Mouse (Mus musculus) CD8-positive naive resting alpha-beta T cell, adult 2 months (primary cell): ENCODE data around the gene Atp8b5.

Source experiments
- DNase-seq, 2 experiments: peaks; one replicate each; pipeline ENCODE4 v3.0.0; 2022; ENCODE audit warnings: low read depth in 2 of 2, low spot score in 2 of 2

The Atp8b5 gene

DNA sequence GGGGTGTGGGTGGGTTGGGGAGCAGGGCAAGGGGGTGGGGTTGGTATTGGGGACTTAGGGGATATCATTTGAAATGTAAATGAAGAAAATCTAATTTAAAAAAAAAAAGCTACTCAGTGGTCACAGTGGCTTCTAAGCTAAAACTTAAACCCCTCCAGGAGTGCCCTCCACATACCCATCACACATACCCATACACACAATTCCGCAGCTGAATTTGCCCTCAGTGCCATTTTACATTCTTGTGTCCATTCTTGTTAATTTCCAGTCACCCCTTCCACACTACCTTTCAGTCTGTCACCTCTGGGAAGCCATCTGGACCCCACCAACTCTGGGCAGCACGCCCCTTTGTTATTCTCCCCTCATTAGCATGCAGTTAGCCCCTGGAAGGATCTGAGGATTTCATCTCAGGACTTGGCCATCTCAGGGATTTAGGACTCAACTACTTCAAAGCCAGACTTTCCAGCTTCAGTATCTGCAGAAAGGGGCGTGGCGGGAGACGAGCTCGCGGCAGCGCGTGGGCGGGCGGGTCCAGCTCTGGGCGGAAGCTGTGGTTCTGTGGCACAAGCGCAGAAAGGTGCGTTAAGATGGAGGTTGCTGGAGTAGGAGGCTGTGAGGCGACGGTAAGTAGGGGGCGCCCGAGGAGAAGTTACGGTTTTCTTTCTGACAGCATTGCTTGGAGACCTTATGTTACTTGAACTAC lies at the start of gene Atp8b5:
Gene Atp8b5, plus strand, starts transcription at position 537 of the 700 bp plus-strand sequence.
- peak in 1 of 2 experiments; percentile 3 for DNase-seq

GRCm38 (mm10) chr4:43217997-43218396 lies 49.0 kb upstream of the Atp8b5 start:
- DNase-seq: no peak

- no peak for DNase-seq
These were observed 35.1 kb upstream of the Atp8b5 start for GRCm38 (mm10) chr4:43231821-43232220.

GRCm38 (mm10) chr4:43232985-43233384 lies 34.0 kb upstream of the Atp8b5 start:
- no peak for DNase-seq

GRCm38 (mm10) chr4:43233489-43233888 lies 33.5 kb upstream of the Atp8b5 start:
- DNase-seq: no peak

- no peak for DNase-seq
These were observed 30.1 kb upstream of the Atp8b5 start for GRCm38 (mm10) chr4:43236898-43237297.

DNA sequence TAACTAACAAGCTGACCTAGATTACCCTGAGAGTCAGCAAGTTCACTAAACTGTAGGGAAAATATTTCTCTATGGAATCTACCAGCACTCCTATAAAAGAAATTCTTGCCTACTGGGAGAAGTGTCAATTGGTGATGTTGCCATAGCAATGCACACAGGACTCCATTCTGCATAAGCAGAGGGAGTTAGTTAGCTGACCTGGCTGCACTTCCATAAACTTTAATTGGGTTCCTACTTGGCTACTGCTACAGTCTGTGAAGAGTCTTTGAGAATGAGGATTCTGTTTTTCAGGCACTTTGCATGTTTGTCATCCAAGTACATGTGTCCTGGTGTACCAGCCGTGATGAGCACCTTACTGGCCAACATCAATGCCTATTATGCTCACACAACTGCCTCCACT lies 26.2 kb upstream of the Atp8b5 start:
- DNase-seq: no peak

DNA sequence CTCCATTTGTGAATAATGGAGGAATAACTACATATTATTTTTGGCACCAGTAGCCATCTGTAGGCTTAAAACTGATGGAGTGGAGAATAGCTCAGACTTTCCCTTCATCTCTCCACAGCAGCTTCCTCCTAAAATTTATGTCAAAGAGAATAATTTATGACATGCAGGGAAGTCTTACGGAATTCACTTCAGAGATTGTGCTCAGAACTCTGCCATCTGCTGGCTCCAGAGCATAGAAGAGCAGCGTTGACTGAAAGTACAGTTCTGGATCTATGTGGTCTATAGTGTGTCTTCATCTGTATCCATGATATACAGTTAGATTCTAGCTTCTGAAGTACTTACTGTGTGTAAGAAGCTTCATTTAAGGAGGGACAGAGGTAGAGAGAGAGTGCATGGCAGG lies 22.9 kb upstream of the Atp8b5 start:
- no peak for DNase-seq

DNA sequence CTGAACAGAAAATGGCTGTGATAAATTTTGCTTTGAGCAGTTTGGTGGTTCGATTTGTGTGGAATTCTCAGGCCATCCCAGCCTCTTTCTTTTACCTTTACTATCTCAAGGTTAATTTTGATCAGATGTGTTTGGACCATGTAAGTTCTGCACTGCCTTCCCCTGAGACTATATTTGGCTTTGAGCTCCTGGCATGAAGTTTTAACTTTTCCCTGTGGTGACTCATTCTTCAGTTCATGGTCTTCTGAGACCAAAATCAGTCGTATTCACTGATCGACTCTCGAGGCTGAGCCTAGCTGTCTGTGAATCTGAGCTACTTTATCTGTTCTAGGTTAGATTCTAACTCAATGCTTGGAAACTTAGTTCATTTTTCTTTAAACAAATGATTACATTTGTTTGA lies 21.2 kb upstream of the Atp8b5 start:
- no peak for DNase-seq

GRCm38 (mm10) chr4:43248026-43248425 lies 18.9 kb upstream of the Atp8b5 start:
- no peak for DNase-seq

DNA sequence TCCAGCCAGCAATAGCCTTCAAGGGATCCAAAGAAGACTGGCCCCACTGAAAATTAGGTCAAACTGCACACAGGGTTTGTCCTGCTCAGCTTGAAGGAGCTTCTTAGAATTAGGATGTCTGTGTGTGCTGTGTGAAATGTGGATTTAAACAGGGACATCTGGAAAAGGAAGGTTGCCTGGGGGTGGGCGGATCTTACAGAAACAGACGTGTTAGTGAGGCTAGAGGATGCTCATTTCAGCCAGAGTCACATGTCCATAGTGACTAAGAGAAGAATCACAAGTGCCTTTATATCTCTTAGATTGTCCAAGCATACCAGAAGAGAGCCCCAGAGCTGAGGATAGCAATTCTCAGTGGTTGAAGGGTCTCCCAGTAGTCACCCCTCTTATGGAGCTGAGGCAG lies 18.1 kb upstream of the Atp8b5 start:
- no peak for DNase-seq

GRCm38 (mm10) chr4:43251269-43251668 lies 15.7 kb upstream of the Atp8b5 start:
- no peak for DNase-seq

GRCm38 (mm10) chr4:43257040-43257439 lies 9.9 kb upstream of the Atp8b5 start:
- no peak for DNase-seq

GRCm38 (mm10) chr4:43258556-43258955 lies 8.4 kb upstream of the Atp8b5 start:
- no peak for DNase-seq

DNA sequence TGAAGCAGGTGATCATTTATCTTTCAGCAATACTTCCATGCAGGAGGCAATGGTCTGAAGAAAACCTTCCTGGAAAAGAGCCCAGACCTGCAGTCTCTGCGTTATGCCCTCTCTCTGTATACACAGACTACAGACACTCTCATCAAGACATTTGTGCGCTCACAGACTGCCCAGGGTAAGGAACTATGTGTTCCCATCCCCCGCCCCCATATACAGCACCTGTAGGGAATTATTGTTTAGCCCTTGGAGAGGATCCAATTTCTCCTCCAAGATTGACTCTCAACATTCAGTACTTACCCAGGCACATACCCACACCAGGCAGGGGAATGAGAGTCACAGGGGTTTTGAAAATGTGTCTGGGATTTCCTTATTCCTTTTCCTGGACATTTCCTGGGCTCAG lies 7.5 kb upstream of the Atp8b5 start:
- DNase-seq: no peak

GRCm38 (mm10) chr4:43260096-43260495 lies 6.9 kb upstream of the Atp8b5 start:
- DNase-seq: no peak

GRCm38 (mm10) chr4:43262821-43263220 lies 4.1 kb upstream of the Atp8b5 start:
- no peak for DNase-seq

DNA sequence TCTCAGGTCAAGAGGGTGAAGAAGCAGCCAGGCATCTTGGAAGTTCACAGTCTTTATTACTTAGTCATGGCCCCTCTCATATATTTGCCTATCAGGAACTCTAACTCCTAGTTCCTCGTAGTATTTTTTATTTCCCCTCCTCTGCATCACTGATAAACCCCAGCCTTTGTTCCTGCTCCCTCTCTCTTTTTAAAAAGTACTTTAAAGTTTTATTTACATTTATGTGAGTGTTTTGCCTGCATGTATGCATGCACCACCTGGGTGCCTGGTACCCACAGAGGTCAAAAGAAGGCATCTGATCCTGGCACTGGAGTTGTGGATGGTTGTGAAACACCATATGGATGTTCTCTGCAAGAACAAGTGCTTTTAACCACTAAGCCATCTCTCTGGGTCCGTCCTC lies 813 bp upstream of the Atp8b5 start:
- DNase-seq: no peak

- DNase-seq: no peak
These were observed 332 bp downstream of the Atp8b5 start for GRCm38 (mm10) chr4:43267323-43267658.

DNA sequence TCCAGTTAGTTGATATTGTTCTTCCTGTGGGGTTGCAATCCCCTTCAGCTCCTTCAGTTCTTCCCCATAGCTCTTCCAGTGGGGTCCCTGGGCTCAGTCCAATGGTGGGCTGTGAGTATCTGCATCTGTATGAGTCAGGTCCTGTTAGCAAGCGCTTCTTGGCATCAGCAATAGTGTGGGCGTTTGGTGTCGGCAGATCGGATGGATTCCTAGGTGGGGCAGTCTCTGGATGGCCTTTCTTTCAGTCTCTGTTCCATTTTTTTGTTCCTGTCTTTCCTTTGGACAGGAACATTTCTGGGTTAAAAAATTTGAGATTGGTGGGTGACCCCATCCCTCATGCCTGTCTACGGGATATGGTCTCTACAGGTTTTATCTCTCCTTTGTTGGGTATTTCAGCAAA lies 18.5 kb downstream of the Atp8b5 start:
- DNase-seq: no peak

GRCm38 (mm10) chr4:43287305-43287704 lies 20.3 kb downstream of the Atp8b5 start:
- no peak for DNase-seq

- DNase-seq: no peak
These were observed 27.0 kb downstream of the Atp8b5 start for GRCm38 (mm10) chr4:43294001-43294400.

- DNase-seq: no peak
These were observed 42.9 kb downstream of the Atp8b5 start for GRCm38 (mm10) chr4:43309696-43310338.
